Mouse (Mus musculus): Measurements from ENCODE around the gene Numb. TPM values are rescaled to one million over a fixed set of nuclear protein-coding genes. Genes with fewer than 3 reads are reported as not detected.

The Numb gene
- polyA plus RNA-seq, 1 experiment from 2014 or later = 16.8 TPM

DNA sequence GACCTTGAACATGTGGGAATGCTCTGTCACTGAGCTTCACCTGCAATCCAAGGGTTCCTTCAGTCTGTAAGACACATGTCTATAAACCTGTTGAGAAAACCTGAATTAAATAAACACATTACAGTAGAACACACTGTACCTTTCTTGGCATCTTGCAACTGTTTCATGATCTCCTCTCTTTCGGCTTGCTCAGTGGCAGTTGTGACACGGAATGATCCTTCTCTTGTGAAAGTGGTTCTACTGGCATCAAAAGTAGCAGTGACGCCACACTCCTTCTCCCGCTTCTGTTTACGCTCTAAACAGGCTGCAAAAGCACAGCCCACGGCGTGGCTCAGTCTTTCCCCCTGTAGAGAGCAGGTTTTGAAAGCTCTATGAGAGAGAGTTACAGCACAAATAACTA, 118.1 kb downstream of the Numb start:
- no peak overlapping the region for H3K4me2 ChIP-seq (ENCODE audit: low read depth, low read length)
- 85% methylated on average over 7 of the region's 7 CpGs for WGBS (ENCODE audit: insufficient replicate concordance)
- no peaks in the 10 kb centered on the region for H3K27me3 ChIP-seq (ENCODE audit: control insufficient read depth, insufficient read depth, low read depth, low read length)
- H3K4me1 ChIP-seq (ENCODE audit: control insufficient read depth, low read depth, low read length) = no peaks in the 10 kb centered on the region
- H3K9me3 ChIP-seq (replicated peaks; ENCODE audit: control insufficient read depth, low read length) = no peaks in the 10 kb centered on the region; the same call in 1 of the 2 replicates
- H3K9ac ChIP-seq (ENCODE audit: low read depth, low read length) = no peak overlapping the region
- no peak for ATAC-seq (ENCODE audit: low read depth)
- H3K36me3 ChIP-seq (ENCODE audit: control insufficient read depth, insufficient read depth) = peaks cover 32% of the 10 kb centered on the region
- no peak overlapping the region for H3K4me3 ChIP-seq (ENCODE audit: low read depth, low read length)
- no peak overlapping the region for H3K27ac ChIP-seq (ENCODE audit: low read length)

DNA sequence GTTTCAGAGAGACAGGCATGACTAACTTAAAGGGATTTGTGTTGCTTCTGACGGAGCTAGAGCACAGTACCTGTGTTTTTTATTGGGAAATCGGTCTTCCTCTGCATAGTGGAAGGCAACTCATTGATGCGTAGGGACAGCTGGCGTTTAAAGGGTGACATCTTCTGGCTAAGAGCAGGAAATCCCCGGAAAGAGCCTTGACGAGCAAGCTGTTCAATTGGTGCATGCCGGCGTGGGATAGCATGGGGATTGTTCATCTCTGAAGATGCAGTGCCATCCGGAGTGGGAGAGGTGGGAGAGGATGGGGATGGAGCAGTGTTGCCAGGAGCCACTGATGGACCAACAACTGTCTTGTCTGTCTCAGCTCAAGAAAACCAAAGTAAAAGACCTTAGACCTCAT, 120.8 kb downstream of the Numb start:
- Histone ChIP-seq H3K9me3 (replicated peaks; ENCODE audit: control insufficient read depth, low read length) (no peaks in the 10 kb centered on the region; the same call in 1 of the 2 replicates), H3K27ac (ENCODE audit: low read length) (no peak overlapping the region), H3K27me3 (ENCODE audit: control insufficient read depth, insufficient read depth, low read depth, low read length) (no peaks in the 10 kb centered on the region), H3K9ac (ENCODE audit: low read depth, low read length) (no peak overlapping the region), H3K4me3 (ENCODE audit: low read depth, low read length) (no peak overlapping the region), H3K4me1 (ENCODE audit: control insufficient read depth, low read depth, low read length) (no peaks in the 10 kb centered on the region), H3K4me2 (ENCODE audit: low read depth, low read length) (no peak overlapping the region), H3K36me3 (ENCODE audit: control insufficient read depth, insufficient read depth) (peaks cover 15% of the 10 kb centered on the region)
- WGBS (ENCODE audit: insufficient replicate concordance) = 80% methylated on average over 9 of the region's 9 CpGs
- ATAC-seq (ENCODE audit: low read depth) = no peak

DNA sequence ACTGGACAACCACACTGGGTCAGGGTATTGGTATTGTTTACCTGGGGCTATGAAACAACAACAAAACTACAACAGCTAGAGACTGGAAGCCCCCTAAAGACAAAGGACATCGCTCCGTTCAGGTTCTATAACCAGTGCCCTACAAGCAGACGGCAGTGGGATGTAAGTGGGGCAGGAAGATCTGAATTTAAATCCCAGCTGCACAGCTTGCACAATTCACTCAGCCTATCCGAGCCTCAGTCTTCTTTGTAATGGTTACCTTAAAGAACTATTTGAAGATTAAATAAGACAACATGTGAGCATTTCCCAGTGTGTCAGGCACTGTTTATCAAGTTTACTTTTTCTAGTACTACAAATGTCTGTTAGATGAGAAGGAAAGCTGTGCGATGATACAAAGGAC, 123.4 kb downstream of the Numb start:
- 80% methylated on average over 5 of the region's 5 CpGs for WGBS (ENCODE audit: insufficient replicate concordance)
- ATAC-seq (ENCODE audit: low read depth) = no peak
- no peak overlapping the region for H3K9ac ChIP-seq (ENCODE audit: low read depth, low read length)
- H3K4me1 ChIP-seq (ENCODE audit: control insufficient read depth, low read depth, low read length) = no peaks in the 10 kb centered on the region
- H3K27me3 ChIP-seq (ENCODE audit: control insufficient read depth, insufficient read depth, low read depth, low read length) = no peaks in the 10 kb centered on the region
- no peak overlapping the region for H3K4me3 ChIP-seq (ENCODE audit: low read depth, low read length)
- no peaks in the 10 kb centered on the region for H3K9me3 ChIP-seq (replicated peaks; ENCODE audit: control insufficient read depth, low read length)
- no peak overlapping the region for H3K27ac ChIP-seq (ENCODE audit: low read length)
- no peak overlapping the region for H3K4me2 ChIP-seq (ENCODE audit: low read depth, low read length)
- H3K36me3 ChIP-seq (ENCODE audit: control insufficient read depth, insufficient read depth) = peaks cover 7% of the 10 kb centered on the region

DNA sequence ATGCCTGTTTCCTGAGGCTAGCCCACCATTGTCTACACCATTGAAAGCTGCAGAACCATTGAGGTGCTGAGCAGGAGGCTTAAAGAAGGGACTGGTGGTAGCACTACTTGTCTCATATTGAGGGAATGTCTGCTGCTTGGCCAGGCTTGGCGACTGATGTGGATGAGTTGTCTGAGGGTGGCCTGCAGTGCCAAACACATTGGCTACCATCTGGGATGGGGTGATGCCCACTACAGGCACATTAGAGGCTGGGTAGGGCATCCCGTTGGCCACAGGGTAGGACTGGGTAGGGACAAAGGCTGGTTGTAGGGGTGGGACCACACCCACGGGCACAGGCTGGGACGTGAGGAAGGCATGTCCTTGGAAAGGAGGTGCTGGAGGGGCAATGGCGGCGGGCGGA, 126.1 kb downstream of the Numb start:
- 75% methylated on average over 7 of the region's 7 CpGs for WGBS (ENCODE audit: insufficient replicate concordance)
- H3K27me3 ChIP-seq (ENCODE audit: control insufficient read depth, insufficient read depth, low read depth, low read length) = no peaks in the 10 kb centered on the region
- H3K4me2 ChIP-seq (ENCODE audit: low read depth, low read length) = no peak overlapping the region
- no peaks in the 10 kb centered on the region for H3K9me3 ChIP-seq (replicated peaks; ENCODE audit: control insufficient read depth, low read length)
- no peak overlapping the region for H3K9ac ChIP-seq (ENCODE audit: low read depth, low read length)
- no peak overlapping the region for H3K4me3 ChIP-seq (ENCODE audit: low read depth, low read length)
- no peak for ATAC-seq (ENCODE audit: low read depth)
- H3K4me1 ChIP-seq (ENCODE audit: control insufficient read depth, low read depth, low read length) = no peaks in the 10 kb centered on the region
- no peak overlapping the region for H3K27ac ChIP-seq (ENCODE audit: low read length)
- H3K36me3 ChIP-seq (ENCODE audit: control insufficient read depth, insufficient read depth) = peaks cover 4% of the 10 kb centered on the region; the same call in 1 of the 2 replicates

DNA sequence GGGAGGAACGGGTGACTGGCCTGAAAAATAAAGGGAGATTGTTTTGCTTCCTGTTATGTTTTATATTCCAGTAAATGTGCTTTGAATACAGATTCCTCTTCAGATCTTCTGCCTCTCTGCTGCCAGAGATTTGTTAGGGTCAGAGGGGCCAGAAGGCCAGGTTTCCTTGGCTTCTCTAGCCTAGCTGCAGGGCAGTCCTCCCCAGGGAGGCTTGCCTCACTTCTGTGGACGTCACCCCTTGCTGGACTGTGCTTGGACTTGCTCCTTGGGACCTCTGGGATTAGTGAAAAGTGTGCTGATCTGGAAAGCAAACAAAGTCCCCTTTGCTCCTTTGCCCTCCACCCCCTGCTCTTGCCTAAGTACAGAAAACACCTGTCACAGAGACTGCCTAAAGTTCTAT, 126.7 kb downstream of the Numb start:
- no peaks in the 10 kb centered on the region for H3K9me3 ChIP-seq (replicated peaks; ENCODE audit: control insufficient read depth, low read length)
- no peak overlapping the region for H3K4me3 ChIP-seq (ENCODE audit: low read depth, low read length)
- H3K36me3 ChIP-seq (ENCODE audit: control insufficient read depth, insufficient read depth) = peaks cover 3% of the 10 kb centered on the region; the same call in 1 of the 2 replicates
- 40% methylated on average over 2 of the region's 2 CpGs for WGBS (ENCODE audit: insufficient replicate concordance)
- H3K27me3 ChIP-seq (ENCODE audit: control insufficient read depth, insufficient read depth, low read depth, low read length) = no peaks in the 10 kb centered on the region
- H3K9ac ChIP-seq (ENCODE audit: low read depth, low read length) = no peak overlapping the region
- no peak overlapping the region for H3K4me2 ChIP-seq (ENCODE audit: low read depth, low read length)
- peak; percentile 41; the same call in 1 of the 2 replicates for ATAC-seq (ENCODE audit: low read depth)
- H3K27ac ChIP-seq (ENCODE audit: low read length) = no peak overlapping the region
- no peaks in the 10 kb centered on the region for H3K4me1 ChIP-seq (ENCODE audit: control insufficient read depth, low read depth, low read length)

DNA sequence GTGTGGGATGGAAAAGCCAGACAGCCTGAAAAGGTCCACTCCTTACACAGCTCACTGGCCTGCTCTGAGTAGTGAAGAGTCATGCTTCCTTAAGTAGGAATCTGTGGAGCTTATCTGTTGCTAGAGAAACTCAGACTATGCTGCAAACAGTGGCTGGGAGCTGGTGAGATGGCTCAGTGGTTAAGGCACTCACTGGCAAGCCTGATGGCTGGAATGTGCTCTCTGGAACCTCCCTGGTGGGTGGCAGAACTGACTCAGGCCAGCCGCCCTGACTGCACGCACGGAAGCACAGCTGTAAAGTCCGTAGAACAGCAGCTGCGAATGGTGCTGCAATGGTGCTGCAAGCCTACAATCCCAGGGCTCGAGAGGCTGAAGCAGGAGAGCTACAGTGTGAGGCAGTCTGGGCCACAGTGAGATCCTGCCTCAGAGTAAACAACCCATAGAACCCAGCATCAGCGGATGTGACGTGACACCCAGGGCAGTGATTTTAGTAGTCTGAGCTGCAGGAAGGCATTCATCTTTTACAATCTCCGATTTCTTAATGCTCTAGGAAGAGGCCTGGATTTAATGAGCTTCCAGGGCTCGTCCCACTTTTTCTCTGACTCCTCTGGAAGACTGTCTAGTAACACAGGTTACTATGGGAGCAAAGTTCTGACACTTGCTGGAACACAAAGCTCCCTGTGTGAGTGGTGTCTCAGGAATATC, 128.9 kb downstream of the Numb start:
- H3K4me3 ChIP-seq (ENCODE audit: low read depth, low read length) = no peak overlapping the region
- H3K4me2 ChIP-seq (ENCODE audit: low read depth, low read length) = no peak overlapping the region
- no peak overlapping the region for H3K9ac ChIP-seq (ENCODE audit: low read depth, low read length)
- no peaks in the 10 kb centered on the region for H3K27me3 ChIP-seq (ENCODE audit: control insufficient read depth, insufficient read depth, low read depth, low read length)
- 80% methylated on average over 10 of the region's 10 CpGs for WGBS (ENCODE audit: insufficient replicate concordance)
- H3K27ac ChIP-seq (ENCODE audit: low read length) = no peak overlapping the region
- peaks cover 3% of the 10 kb centered on the region; the same call in 1 of the 2 replicates for H3K36me3 ChIP-seq (ENCODE audit: control insufficient read depth, insufficient read depth)
- H3K4me1 ChIP-seq (ENCODE audit: control insufficient read depth, low read depth, low read length) = no peaks in the 10 kb centered on the region
- no peak for ATAC-seq (ENCODE audit: low read depth)
- H3K9me3 ChIP-seq (replicated peaks; ENCODE audit: control insufficient read depth, low read length) = no peaks in the 10 kb centered on the region

DNA sequence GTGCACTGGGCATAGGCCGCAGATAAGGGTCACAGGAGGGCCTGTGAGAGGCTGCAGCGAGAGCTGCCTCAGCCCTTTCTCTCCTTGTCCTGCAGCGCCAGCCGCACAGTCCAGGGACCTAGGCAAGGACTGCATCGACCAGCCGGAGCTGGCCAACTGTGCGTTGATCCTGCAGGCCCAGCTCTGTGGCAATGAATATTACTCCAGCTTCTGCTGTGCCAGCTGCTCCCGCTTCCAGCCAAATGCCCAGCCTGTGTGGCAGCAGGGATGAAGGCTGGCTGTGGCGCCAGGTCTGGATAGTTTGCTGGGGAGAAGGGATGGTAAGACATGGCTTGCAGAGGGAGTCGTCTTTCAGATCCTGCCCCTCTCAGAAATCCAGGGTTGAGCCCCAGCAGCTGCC, 130.0 kb downstream of the Numb start:
- ATAC-seq (ENCODE audit: low read depth) = no peak
- H3K4me3 ChIP-seq (ENCODE audit: low read depth, low read length) = no peak overlapping the region
- peaks cover 3% of the 10 kb centered on the region; the same call in 1 of the 2 replicates for H3K36me3 ChIP-seq (ENCODE audit: control insufficient read depth, insufficient read depth)
- no peaks in the 10 kb centered on the region for H3K9me3 ChIP-seq (replicated peaks; ENCODE audit: control insufficient read depth, low read length)
- H3K27ac ChIP-seq (ENCODE audit: low read length) = no peak overlapping the region
- H3K27me3 ChIP-seq (ENCODE audit: control insufficient read depth, insufficient read depth, low read depth, low read length) = no peaks in the 10 kb centered on the region
- no peak overlapping the region for H3K4me2 ChIP-seq (ENCODE audit: low read depth, low read length)
- 81% methylated on average over 10 of the region's 10 CpGs for WGBS (ENCODE audit: insufficient replicate concordance)
- H3K9ac ChIP-seq (ENCODE audit: low read depth, low read length) = no peak overlapping the region
- no peaks in the 10 kb centered on the region for H3K4me1 ChIP-seq (ENCODE audit: control insufficient read depth, low read depth, low read length)

DNA sequence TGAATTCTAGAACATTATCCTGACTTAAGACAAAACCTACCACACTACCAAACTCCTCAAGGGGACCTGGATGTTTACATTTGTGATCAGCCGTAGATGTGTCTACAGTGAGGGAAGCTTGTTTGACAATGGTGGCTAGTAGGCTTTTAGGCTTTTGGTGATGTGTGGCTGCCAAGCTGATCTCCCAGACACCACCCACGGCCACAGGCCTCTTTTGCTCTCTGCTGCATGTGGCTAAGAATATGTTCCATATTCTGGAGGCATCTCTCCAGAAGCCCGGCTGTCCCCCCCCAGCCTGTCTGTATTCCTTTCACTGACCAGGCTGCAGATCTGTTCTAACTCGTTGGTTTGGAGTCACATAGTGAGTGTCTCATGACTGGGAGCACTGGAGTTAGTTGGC, 131.0 kb downstream of the Numb start:
- WGBS (ENCODE audit: insufficient replicate concordance) = 63% methylated on average over 4 of the region's 4 CpGs
- Histone ChIP-seq H3K4me3 (ENCODE audit: low read depth, low read length) (no peak overlapping the region), H3K9me3 (replicated peaks; ENCODE audit: control insufficient read depth, low read length) (no peaks in the 10 kb centered on the region), H3K4me2 (ENCODE audit: low read depth, low read length) (no peak overlapping the region), H3K27me3 (ENCODE audit: control insufficient read depth, insufficient read depth, low read depth, low read length) (no peaks in the 10 kb centered on the region), H3K4me1 (ENCODE audit: control insufficient read depth, low read depth, low read length) (no peaks in the 10 kb centered on the region), H3K36me3 (ENCODE audit: control insufficient read depth, insufficient read depth) (peaks cover 3% of the 10 kb centered on the region; the same call in 1 of the 2 replicates), H3K9ac (ENCODE audit: low read depth, low read length) (no peak overlapping the region), H3K27ac (ENCODE audit: low read length) (no peak overlapping the region)
- ATAC-seq (ENCODE audit: low read depth) = no peak

DNA sequence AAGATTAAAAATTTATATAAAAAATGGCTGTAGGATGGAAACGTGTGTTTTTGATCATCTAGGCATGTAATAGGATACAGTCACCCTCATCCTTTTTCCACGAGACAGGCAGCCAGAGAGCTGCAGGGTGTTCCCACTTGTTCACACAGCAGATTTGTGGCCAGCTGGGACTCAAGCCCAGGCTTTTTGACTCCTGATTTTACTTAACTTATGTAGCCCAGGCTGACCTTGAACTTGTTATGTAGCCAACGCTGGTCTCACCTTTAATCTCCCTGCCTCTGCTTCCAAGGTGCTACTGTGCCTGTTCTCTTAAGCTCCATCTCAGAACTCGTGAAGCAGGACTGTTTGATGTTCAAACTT, 132.0 kb downstream of the Numb start:
- H3K4me3 ChIP-seq (ENCODE audit: low read depth, low read length) = no peak overlapping the region
- peak overlapping the region; percentile 10; the same call in 1 of the 2 replicates for H3K27ac ChIP-seq (ENCODE audit: low read length)
- H3K36me3 ChIP-seq (ENCODE audit: control insufficient read depth, insufficient read depth) = no peaks in the 10 kb centered on the region; the same call in 1 of the 2 replicates
- H3K4me2 ChIP-seq (ENCODE audit: low read depth, low read length) = no peak overlapping the region
- 46% methylated on average over 4 of the region's 4 CpGs for WGBS (ENCODE audit: insufficient replicate concordance)
- no peaks in the 10 kb centered on the region for H3K27me3 ChIP-seq (ENCODE audit: control insufficient read depth, insufficient read depth, low read depth, low read length)
- H3K9ac ChIP-seq (ENCODE audit: low read depth, low read length) = no peak overlapping the region
- no peak for ATAC-seq (ENCODE audit: low read depth)
- no peaks in the 10 kb centered on the region for H3K4me1 ChIP-seq (ENCODE audit: control insufficient read depth, low read depth, low read length)
- H3K9me3 ChIP-seq (replicated peaks; ENCODE audit: control insufficient read depth, low read length) = no peaks in the 10 kb centered on the region

All from liver, embryonic 16.5 days (tissue).